Mouse (Mus musculus): ENCODE measurements at regions not wholly inside any gene's neighbourhood (a gene's known extent, or its start where the extent isn't known, plus 50 kb on each side); places are given as distances from the start of the nearest gene placed in this dataset.

DNA sequence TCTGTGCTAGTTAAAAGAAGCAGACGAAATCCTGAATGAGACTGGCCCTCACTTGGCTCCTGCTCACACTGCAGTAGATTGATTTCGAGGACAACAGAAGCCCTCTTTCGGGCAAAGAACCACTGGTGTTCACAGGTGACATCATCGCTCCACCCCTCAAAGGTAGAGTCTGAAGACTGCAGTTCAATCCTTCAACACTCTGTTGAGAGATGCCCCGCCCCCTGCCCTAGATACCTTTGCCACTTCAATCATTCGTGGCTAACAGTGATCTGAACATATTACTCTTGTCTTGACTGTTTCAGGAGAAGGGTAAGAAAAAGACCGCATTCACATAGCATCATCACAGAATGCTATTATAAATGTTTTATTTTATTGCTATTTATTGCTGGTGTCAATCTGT lies 205.5 kb upstream of the Gadl1 start:
- DNase-seq = no peak

DNA sequence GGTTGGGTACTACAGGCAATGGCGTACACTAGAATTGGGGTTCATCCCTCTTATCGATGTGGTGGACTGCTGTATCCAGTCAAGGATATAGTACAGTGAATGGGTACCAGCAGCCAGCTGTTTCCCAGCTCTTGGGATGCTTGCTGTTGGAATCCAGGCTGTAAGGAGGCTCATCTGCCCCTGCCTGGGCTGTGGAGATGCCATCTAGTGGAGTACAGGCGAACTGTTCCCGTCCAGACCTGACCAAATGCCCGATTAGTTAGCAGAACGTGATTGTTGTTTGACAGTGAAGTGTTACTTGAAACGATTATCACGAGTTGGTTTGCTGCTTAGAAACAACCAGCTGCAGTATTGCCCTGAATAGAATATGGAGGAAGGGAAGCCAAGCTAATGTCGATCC lies 205.0 kb upstream of the Gadl1 start:
- peak; percentile 51 for DNase-seq

DNA sequence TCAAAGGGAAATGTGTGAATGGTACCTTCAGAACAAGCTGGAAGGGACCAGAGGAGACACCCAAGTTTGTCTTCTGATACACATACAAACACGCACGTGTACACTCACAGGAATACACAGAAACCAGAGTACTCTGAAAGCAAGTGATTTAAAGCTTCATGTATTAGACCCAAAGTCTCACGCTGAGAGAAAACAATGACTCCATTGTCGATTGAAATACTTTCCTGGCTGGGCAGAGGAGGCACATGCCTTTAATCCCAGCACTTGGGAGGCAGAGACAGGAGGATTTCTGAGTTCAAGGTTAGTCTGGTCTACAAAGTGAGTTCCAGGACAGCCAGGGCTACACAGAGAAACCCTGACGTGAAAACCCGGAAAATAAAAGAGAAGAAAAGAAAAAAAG lies 203.5 kb upstream of the Gadl1 start:
- no peak for DNase-seq

DNA sequence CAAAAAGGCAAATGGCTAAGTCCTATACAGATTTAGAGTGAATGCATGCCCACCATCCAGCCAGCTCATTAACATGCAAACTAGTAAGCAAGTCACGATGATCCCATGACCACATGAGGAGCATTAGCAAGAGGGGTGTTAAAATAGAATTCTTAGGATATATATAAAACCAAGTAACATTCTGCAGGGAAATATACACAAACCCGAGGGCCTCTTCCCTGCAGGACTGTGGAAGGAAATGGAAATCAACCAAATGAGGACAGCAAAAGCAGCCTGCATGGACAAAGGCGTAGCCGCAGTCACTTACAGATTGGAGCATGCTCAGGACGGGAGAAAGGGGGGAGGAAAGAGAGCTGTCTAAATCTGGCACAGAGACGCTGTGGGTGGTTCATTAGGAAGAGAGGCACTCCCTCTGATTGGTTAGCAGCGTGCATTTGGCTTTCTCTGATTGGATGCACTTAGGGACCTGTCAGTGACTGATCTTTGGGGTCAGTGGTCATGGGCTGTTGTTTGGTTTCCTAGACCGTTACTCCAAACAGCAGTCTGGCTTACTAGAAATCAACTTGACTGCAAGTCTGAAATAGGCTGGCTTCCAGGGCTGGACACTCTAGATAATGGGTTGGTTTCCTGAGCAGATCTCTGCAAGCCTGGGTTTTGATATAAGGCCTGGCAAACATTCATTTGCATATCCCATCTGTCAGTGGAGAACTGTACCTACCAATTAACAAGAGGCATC lies 200.9 kb upstream of the Gadl1 start:
- peak; percentile 17 for DNase-seq

DNA sequence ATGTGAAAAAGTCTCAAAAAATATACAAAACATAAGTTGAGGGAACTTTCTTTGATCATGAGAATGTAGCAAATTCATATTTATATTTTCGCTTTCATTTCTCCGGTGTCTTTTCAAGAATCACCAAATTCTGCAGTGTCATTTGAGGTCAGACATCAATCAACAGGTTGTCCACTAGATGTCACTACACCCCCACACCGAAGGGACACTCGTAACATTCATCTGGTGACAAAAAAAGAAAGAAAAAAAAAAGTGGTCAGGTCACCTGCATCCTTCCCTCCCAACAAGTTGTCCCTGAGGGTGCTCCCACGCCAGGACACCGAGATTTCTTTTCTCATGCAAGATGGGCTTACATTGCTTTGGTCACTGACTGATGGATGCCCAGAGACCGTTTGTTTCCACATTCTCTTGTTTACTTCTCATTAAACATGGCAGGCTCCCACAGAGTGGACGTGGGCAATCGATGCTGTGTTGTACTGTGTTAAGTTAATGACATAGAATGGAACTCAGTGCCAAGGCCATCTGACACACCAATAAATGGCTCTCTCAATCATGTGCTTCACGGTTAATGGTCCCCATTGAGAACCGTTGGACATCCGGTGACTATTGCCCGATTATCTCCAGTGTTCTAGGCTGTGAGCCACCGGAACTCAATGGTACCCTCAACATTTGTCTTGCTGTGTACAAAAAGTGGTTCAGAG lies 199.1 kb upstream of the Gadl1 start:
- peak; percentile 29 for DNase-seq

DNA sequence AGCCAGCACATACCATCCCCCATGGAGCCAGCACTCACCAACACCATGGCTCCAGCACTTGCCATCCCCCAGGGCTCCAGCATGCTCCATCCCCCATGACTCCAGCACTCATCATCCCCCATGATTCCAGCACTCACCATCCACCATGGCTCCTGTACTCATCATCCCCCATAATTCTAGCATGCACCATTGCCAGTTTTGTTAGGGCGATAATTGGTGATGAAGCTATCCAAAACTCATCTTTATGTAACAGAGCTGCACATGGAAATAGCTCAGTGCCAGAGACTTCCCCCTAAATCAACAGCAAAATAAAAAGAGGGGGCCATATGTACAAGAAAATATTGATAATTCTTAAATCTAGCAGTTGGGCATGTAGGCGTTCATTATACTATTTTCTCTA lies 188.9 kb upstream of the Gadl1 start:
- DNase-seq = no peak

DNA sequence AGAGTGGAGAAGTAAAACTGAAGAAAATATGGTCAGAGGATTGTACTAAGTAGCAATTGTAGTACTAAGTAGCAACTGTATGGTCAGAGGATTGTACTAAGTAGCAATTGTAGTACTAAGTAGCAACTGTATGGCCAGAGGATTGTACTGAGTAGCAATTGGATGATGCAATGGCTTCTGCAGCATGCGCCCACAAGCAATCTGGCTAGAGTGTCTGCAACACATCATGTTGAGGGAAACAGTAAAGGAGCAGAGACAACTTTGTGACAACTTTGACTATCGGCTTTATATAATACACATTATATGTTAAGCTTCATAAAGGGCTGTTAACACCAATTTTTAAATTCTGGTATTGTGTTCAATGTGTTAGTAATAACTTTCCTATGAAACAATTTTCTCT lies 188.4 kb upstream of the Gadl1 start:
- no peak for DNase-seq

DNA sequence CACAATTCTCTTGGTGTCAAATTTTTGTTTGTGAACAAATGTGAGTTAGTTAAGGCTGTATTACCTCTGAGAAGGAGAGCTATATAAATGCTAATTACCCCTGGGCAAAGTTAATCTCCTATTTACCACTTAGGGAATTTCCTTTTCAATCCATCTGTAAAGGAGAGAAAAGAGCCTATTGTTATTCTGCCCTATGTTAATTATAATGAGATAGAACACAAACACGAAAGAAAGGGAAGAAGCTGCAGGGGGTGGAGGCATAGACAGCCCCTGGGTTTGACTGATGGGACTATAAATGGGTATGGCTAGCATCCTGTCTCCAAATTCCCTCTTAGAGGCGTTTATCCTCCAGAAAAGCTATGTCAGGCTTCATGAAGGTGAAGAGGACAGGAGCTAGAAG lies 185.2 kb upstream of the Gadl1 start:
- no peak for DNase-seq

DNA sequence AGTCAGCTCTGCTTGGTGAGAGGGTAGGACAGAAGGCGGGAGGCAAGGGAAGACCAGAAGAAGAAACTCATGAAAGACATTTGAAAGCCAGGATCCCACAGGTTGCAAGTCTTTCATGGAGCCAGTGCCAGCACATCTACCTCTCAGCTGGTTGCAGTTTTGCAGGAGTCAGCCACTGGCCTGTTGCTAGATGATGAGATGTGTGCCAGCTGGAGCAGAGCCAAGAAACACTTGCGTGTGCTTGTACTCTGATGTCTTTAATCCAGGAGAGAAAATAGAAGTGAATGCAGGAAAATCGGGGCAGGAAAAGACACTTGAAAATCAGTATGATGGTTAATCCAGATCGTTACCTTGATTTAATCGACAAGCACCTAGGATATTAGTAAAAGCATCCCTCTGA lies 181.9 kb upstream of the Gadl1 start:
- no peak for DNase-seq

DNA sequence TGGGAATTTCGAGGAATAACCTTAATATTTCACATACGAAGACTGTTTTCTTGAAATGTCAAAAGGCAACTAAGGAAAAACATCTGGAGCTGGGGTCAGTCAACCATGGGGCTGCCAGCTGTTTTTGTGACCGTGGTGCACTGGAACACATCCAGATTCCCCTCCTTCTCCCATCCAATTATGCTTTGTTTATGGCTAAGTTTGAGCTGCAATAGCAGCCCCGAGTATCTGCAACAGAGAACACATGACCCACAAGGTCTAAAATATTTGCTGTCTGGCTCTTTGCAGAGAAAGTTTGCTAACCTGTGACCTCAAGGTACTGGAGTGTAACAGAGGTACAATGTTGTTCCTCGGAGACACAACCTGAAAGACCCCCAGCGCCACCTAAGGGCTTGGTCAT lies 177.7 kb upstream of the Gadl1 start:
- DNase-seq = no peak

DNA sequence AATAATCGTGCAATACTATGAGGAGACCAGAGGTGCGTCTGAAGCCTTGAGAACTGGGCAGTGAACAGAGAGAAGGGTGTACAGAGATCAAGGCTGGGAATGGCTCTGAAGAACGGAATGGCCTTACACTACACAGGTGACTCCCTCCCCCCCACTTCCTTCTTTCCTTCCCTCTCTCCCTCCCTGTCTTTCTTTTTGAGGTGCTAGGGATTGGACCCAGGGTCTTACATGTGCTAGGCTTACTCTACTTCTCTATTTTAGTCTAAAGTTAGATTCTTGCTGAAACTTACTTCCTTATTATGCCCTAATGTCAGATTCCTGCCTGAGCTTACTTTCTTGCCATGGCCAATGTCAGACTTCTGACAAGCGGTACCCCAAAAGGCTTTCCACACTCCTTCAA lies 176.2 kb upstream of the Gadl1 start:
- DNase-seq = no peak

DNA sequence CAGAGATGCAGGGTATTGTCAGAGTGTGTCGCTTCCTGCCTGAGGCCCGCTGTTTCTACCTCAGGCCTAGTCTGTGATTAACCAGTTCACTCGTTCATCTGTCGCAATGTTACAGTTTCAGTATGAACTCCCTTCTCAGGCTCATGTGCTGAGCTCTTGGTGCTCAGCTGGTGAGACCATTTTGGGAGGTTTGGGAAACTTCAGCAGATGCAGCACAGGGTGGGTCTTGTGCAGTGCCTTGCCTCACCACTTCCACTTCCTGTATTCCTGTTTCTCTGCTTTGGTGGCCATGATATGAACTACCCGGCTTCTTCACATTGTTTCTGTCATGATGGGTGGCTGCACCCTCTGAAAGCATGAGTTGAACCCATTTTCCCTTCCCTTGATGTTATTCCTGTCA lies 169.3 kb upstream of the Gadl1 start:
- DNase-seq = no peak

DNA sequence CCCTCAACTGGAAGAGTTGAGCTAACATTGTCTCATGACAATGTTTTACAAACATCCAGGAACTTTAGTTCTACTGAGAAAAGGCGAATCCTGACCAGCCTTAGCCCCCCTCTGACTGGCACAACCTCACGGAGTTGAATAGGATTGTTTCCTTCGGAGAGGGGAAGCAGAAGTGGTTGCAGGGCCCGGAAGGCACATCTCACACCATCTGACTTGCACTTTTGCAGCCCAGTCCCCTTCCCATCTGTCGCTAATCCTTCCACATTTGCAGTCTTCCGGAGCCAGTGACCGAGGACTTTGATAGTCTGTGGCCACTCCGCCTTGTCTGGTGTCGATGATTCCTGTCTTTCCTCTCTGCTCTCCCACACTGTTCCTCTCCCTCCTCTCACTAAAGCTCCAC lies 162.8 kb upstream of the Gadl1 start:
- DNase-seq = no peak

DNA sequence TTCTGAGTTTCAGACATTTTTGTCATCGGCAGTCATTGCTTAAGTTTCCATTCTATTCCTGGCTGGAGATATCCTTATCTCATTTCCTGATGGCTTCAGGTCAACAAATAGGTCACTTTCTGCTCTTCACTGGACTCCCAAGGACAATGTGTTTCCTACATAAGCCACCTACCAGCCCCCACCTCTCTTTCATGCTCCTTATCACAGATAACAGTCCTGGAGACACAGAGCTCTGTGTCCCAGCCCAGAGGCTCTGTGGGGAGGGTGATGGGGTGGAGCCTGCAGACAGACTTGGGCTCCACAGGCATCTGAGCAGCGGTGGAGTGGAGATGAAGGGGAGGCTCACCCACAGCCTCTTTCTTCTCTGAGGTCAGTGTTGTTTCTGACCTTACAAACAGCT lies 148.8 kb upstream of the Gadl1 start:
- no peak for DNase-seq

DNA sequence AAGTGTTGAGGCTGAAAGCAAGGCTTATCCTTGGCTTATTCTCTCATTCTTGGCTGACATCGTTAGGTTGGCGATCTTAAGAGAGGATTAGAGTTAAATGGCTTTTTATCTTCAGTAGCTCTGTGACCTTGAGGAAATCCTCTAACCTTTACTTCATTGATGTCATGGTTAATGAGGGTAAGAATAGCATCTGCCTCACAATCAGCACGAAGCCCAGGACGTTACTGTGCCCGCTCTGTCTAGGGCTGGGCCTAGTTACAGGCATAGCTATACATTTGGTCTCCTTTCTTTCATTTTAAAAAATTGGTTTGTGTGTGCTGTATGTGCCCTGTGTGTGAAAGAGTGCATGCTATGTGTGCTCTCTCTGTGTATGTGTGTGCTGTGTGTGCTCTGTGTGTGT lies 145.1 kb upstream of the Gadl1 start:
- DNase-seq = no peak

DNA sequence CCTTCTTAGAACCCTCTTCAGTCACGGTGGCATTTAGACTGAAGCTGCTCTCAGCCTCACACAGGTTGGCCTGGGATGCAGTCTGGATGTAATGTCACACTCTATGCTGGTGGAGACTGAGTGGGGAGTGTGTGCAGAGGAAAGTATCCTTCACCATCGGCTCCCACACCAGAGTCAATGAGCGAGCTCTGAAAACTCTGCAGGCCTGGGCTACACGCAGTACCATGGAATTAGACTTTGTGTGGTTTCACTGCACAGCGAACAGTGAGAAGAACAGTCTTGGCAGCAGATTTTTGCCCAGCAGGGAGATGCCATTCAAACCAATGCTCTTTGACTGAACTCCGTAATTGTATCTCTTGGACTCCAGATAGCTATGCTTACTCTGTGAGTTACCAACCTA lies 142.8 kb upstream of the Gadl1 start:
- DNase-seq = no peak

DNA sequence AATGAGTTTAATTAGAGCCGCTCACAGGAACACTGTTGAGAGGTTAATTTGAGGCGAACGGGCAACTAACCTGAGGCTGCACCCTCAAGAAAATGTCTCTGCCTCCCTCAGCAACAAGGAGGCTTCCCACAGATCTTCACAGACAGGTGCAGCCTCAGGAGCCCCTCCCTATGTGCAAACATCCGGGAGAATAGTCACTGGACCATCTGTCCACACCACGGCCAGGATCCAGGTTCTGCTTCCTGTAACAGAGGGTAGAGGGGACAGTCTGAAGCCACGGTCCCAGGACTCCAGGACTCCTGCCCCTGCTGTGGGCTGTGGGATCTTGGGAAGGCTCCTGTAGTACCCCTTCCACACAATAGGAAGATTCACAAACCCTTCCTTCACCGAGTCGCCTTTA lies 134.1 kb upstream of the Gadl1 start:
- DNase-seq = no peak

DNA sequence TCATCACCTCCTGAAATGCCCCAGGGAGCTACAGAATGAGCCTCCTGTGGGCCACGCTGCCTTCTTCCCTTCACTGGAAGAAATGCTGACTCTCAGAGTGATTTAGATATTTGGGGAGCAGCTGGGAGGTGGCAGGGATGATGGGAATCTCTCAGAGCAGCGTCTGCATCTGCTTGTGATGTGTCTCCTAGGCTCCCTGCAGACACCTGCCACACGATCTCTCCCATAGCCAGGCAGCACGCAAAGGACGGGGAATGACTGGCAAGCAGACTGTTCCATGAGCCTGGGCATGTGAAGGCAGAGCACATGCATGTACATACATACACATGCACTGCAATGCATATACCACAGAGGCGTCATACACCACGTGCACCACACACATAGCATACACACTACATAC lies 133.4 kb upstream of the Gadl1 start:
- no peak for DNase-seq

DNA sequence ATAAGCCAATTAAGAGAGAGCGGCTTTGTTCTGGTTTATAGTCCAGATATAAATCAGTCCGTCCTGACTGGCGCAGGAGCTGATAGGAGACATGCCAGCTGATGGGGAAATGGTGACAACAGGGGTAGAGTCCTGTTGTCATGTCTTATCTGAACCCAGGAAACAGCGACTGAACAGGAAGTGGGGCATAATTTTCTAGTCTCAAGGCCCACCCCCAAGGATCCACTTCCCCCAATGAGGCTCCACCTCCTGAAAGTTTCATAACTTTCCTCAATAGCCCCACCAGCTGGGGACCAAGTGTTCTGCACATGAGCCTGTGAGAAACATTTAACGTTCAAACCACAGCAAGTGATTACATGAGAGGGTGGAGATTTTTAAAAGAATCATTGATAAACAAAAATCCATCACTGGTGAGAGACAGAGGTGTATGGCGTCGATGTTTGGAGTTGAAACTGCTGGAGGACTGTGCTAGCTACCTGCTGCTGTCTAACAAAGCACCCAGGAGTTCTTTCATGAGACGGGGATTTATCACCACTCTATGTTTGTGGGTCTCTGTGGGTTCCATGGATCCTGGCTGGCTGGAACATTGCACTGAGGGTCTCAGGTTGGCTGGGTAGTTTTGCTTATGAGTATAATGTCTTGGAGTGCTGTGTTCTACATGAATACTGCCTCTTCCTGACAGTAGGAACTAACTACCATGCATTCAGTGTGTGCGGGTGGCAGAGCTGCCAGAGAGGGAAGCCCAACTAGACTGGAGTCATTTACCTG lies 132.0 kb upstream of the Gadl1 start:
- DNase-seq = no peak

DNA sequence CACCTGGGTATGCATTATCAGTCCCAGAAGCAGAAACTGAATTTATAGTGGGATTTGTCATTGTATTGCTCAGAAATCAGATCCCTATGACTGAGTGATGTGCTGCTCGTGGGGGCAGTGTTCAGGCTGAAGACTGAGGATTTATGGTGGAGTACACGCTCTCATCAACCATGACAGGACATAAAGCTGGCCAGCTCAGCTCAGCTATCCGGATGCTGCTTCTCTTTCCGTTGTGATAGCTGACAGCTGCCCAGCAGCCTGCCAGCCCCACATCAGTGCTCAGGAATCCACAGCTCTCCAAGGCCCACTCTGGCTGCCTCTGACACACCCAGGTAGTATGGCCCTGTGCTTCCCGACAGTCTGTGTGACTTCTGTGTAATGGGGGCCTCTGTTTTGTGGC lies 130.4 kb upstream of the Gadl1 start:
- DNase-seq = no peak

DNA sequence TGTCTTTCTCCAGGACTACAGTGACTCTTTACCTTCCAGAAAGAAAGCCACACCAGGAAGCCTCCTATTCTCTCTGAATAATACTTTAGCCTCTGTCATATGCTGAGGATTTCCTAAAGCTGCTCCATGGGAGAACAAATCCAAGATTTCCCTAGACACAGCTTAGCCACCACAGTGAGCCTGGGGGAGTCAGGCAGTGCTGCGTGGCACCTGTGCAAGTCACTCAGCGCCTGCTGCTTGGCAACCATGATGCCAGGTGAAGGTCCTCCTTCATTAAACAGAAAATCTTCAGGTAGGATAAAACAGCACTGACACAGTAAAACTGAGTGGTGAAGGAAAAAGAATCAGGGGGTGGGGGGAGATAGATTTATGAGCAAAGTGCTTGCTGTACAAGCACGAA lies 109.9 kb upstream of the Gadl1 start:
- no peak for DNase-seq

DNA sequence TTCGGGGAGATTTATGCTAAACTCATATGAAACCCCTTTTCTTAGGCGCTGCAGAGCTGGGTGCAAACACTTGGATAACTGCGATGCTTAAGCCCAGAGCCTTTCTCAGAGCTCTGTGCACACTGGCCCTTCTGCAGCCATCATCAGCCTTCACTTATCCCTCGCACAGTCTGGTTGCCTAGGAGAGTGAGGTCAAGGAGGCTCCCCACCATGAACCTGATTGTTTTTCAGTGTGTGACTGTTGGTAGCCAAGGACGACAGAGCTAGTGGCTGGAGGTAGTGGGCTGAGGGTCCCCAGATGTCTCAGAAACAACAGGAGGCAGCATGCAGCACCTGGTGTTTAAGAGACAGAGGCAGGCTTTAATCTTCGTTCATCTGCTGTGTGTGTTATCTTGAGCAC lies 108.6 kb upstream of the Gadl1 start:
- DNase-seq = no peak

DNA sequence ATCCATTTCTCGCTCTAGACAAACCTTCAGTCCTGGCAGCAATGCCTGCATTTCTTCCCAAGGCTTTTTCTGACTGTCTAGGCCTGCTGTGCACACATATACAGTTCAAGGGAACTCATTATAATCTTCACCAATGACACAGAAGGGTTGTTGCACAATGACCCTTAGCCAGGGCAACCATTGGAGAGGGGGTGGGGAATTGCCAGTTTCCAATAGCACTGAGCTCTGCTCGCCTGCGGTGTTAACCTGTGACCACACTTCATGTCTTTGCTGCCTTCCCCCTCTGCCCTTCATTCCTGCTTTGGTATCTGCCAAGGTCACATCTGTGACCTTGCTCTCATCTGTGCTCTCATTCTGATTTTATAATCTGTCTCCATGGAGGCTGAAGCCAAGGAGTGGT lies 106.2 kb upstream of the Gadl1 start:
- DNase-seq = no peak

DNA sequence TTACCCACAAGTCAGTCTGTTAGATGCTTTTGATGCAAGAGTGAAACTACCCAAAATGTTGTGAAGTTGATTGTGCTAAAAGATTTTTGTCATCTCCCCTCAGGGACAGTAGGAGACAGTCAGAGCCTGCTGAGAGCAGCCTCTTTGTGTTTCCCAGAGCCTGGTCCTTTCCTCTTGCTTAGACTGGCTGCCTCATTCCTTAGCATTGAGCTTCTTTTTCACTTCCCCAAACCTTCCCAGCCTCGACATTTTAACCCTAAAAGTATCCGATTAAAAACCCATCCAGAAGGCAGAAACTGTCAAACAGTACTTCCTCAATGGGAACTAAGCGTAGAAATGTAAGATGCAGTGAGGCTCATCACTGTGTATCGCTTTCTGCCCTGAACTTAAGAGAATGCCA lies 104.0 kb upstream of the Gadl1 start:
- no peak for DNase-seq
